Mouse (Mus musculus) bone marrow macrophage, adult 2 months (primary cell): ENCODE data around the gene Pde11a.

ENCODE experiments used
- CTCF ChIP-seq: IDR thresholded peaks from 2 replicates; pipeline ENCODE4 v1.5.1; 2012; ENCODE audit warnings: low read depth, mild to moderate bottlenecking, low read length, moderate library complexity
- POLR2A ChIP-seq: IDR thresholded peaks from 2 replicates; pipeline ENCODE4 v1.6.1; 2012; ENCODE audit warnings: mild to moderate bottlenecking, low read depth, low read length, borderline replicate concordance

DNA sequence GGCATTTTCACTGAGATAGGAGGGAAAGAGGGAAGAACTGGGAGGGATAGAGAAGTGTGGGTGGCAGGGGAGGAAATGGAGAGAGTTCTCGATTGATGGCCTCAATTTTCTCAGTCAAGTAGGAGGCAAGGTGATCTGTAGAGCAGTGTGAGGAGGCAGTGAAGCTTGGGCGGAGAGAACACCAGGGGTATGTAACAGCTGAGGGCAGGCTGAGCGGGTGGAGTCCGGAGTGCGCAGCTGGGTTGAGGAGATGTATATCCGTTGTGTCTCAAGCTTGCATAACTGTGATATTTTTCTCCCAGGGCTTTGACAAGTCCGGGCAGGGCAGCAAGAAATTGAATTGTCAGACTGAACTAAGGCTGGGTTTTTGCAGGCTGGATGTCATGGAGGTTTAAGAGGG, 281.0 kb downstream of the Pde11a start:
- no peak for TF ChIP-seq CTCF
- no peak for TF ChIP-seq POLR2A
